ENCODE assay signal across 8 mouse cellular contexts in the genomic region with DNA sequence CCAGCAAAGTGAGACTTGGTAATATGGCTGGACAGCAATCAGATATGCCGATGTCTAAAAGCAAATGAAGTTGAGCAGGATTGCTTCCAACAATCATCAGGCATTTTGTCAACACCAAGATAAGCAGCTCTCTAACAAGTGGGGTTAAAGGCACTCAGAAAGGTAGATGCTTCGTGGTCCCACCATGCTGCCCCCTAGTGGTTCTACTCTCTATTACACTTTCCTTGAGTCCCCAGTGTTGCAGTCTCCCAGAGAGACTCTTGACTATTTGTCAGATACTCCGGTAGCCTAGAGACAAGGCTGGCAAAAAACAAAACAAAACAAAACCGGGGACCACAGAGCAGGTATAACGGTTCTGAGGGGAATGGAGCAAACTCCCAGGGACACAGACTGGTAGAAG. TPM values are rescaled to one million over a fixed set of nuclear protein-coding genes. Genes with fewer than 3 reads are reported as not detected.
DNase-seq lines count a peak whose midpoint lies in the region; ATAC-seq lines count a peak whose summit lies in the region.
"Had no signal": no experiment of that assay in that cellular context is flagged by ENCODE, and none has a peak within 500 bp of the region (broad histone marks: within the 10 kb centered on the region; RNA-seq: fewer than 3 reads in every experiment).

No protein-coding gene starts in this region.

- no peaks in the 10 kb centered on the region for H3K9me3 ChIP-seq in kidney, embryonic 16.5 days (ENCODE audit: low read length)
- no peaks in the 10 kb centered on the region for H3K9me3 ChIP-seq in embryonic facial prominence, embryonic 11.5 days (replicated peaks; ENCODE audit: control insufficient read depth, low read length)
- no peaks in the 10 kb centered on the region for H3K9me3 ChIP-seq in midbrain, embryonic 13.5 days
- H3K9me3 ChIP-seq: limb, embryonic 15.5 days had no signal

- no peaks in the 10 kb centered on the region for H3K36me3 ChIP-seq in kidney, embryonic 16.5 days (ENCODE audit: insufficient read depth, low read length)
- H3K36me3 ChIP-seq in embryonic facial prominence, embryonic 11.5 days (replicated peaks; ENCODE audit: control insufficient read depth, insufficient read depth, low read depth, low read length), result no peaks in the 10 kb centered on the region
- no peaks in the 10 kb centered on the region for H3K36me3 ChIP-seq in midbrain, embryonic 13.5 days
- H3K36me3 ChIP-seq: limb, embryonic 15.5 days had no signal

- ATAC-seq in kidney, embryonic 16.5 days (ENCODE audit: low FRiP score, low TSS enrichment), result no peak
- ATAC-seq in embryonic facial prominence, embryonic 11.5 days (replicated peaks; ENCODE audit: insufficient number of reproducible peaks, low FRiP score, low TSS enrichment, low read depth), result no peak
- peak; percentile 98 for ATAC-seq in megakaryocyte-erythroid progenitor cell, adult 5-6 weeks (replicated peaks; ENCODE audit: low FRiP score, low TSS enrichment, poor library complexity, severe bottlenecking)
- no peak for ATAC-seq in midbrain, embryonic 13.5 days

- H3K9ac ChIP-seq in kidney, embryonic 16.5 days (replicated peaks; ENCODE audit: low read length), result no peak overlapping the region
- no peak overlapping the region for H3K9ac ChIP-seq in embryonic facial prominence, embryonic 11.5 days (replicated peaks; ENCODE audit: low read length)
- H3K9ac ChIP-seq in midbrain, embryonic 13.5 days (replicated peaks), result no peak overlapping the region
- H3K9ac ChIP-seq: limb, embryonic 15.5 days had no signal

- no peak overlapping the region for H3K4me2 ChIP-seq in kidney, embryonic 16.5 days (replicated peaks; ENCODE audit: low read depth, low read length)
- no peak overlapping the region for H3K4me2 ChIP-seq in embryonic facial prominence, embryonic 11.5 days (ENCODE audit: low read depth, low read length)
- no peak overlapping the region for H3K4me2 ChIP-seq in midbrain, embryonic 13.5 days (replicated peaks)
- H3K4me2 ChIP-seq: limb, embryonic 15.5 days had no signal

- no peak overlapping the region for H3K27ac ChIP-seq in kidney, embryonic 16.5 days (ENCODE audit: low read length)
- no peak overlapping the region for H3K27ac ChIP-seq in embryonic facial prominence, embryonic 11.5 days (replicated peaks; ENCODE audit: low read depth, low read length)
- H3K27ac ChIP-seq in midbrain, embryonic 13.5 days, result no peak overlapping the region
- H3K27ac ChIP-seq: limb, embryonic 15.5 days had no signal

- H3K27me3 ChIP-seq in kidney, embryonic 16.5 days (ENCODE audit: insufficient read depth, low read length), result no peaks in the 10 kb centered on the region
- H3K27me3 ChIP-seq in embryonic facial prominence, embryonic 11.5 days (ENCODE audit: control insufficient read depth, insufficient read depth, low read length), result no peaks in the 10 kb centered on the region
- H3K27me3 ChIP-seq in midbrain, embryonic 13.5 days, result no peaks in the 10 kb centered on the region
- H3K27me3 ChIP-seq: limb, embryonic 15.5 days had no signal

- H3K4me1 ChIP-seq in kidney, embryonic 16.5 days (ENCODE audit: insufficient read depth, low read length), result no peaks in the 10 kb centered on the region
- H3K4me1 ChIP-seq in embryonic facial prominence, embryonic 11.5 days (ENCODE audit: control insufficient read depth, insufficient read depth, low read length), result no peaks in the 10 kb centered on the region
- no peaks in the 10 kb centered on the region for H3K4me1 ChIP-seq in midbrain, embryonic 13.5 days (replicated peaks)
- H3K4me1 ChIP-seq: limb, embryonic 15.5 days had no signal

- 58% methylated on average over 5 of the region's 5 CpGs for WGBS in kidney, embryonic 16.5 days
- WGBS in embryonic facial prominence, embryonic 11.5 days, result 60% methylated on average over 5 of the region's 5 CpGs
- 59% methylated on average over 5 of the region's 5 CpGs for WGBS in midbrain, embryonic 13.5 days

- no peak overlapping the region for H3K4me3 ChIP-seq in kidney, embryonic 16.5 days (ENCODE audit: low read length)
- no peak overlapping the region for H3K4me3 ChIP-seq in embryonic facial prominence, embryonic 11.5 days (ENCODE audit: low read depth, low read length)
- no peak overlapping the region for H3K4me3 ChIP-seq in midbrain, embryonic 13.5 days (replicated peaks)
- H3K4me3 ChIP-seq: limb, embryonic 15.5 days had no signal

- DNase-seq in kidney, adult 9 months, result peak; percentile 66
- DNase-seq in T-cell, adult 2 months (ENCODE audit: low spot score), result peak; percentile 57
- DNase-seq in embryonic facial prominence, embryonic 11.5 days (ENCODE audit: low spot score), result peak; percentile 29
- DNase-seq in MN1 (ENCODE audit: low spot score), result no peak

RNA-seq across cellular contexts. Expression of a gene that starts 21.3 kb away (rescaled TPM):
- 25.5 and 28.9 TPM in 2 replicates for polyA plus RNA-seq in kidney, embryonic 16.5 days (2015; fragmentation: Nextera tagmentation; extraction: Ambion mirVana)
- 38.6 and 45.1 TPM in 2 replicates for polyA plus RNA-seq in embryonic facial prominence, embryonic 11.5 days (2014; fragmentation: Nextera tagmentation; extraction: Ambion mirVana)
- 91.1 and 108 TPM in 2 replicates for total RNA-seq in megakaryocyte-erythroid progenitor cell, adult 5-6 weeks (2014; fragmentation: Nextera tagmentation)
- total RNA-seq in megakaryocyte-erythroid progenitor cell, adult 5-6 weeks (2017), result 78.5 and 93.4 TPM in 2 replicates
- 38.1 and 43.6 TPM in 2 replicates for polyA plus RNA-seq in midbrain, embryonic 13.5 days (2015; fragmentation: Nextera tagmentation; extraction: Ambion mirVana)

RNA-seq across cellular contexts. Expression of a gene that starts 60.0 kb away (rescaled TPM):
- polyA plus RNA-seq in kidney, embryonic 16.5 days (2015; fragmentation: Nextera tagmentation; extraction: Ambion mirVana), result 69.6 and 69.9 TPM in 2 replicates
- 64.5 and 65.3 TPM in 2 replicates for polyA plus RNA-seq in embryonic facial prominence, embryonic 11.5 days (2014; fragmentation: Nextera tagmentation; extraction: Ambion mirVana)
- total RNA-seq in megakaryocyte-erythroid progenitor cell, adult 5-6 weeks (2014; fragmentation: Nextera tagmentation), result 13.6 and 14.7 TPM in 2 replicates
- 13.8 and 16.2 TPM in 2 replicates for total RNA-seq in megakaryocyte-erythroid progenitor cell, adult 5-6 weeks (2017)
- 85.1 and 91.7 TPM in 2 replicates for polyA plus RNA-seq in midbrain, embryonic 13.5 days (2015; fragmentation: Nextera tagmentation; extraction: Ambion mirVana)
